Mouse (Mus musculus) testis, adult 2 months (tissue): ENCODE measurements around the gene Sorcs1.

Source experiments
- CTCF ChIP-seq: fragments of 200-500 bp; IDR thresholded peaks from 2 replicates; pipeline ENCODE4 v1.5.1; 2012; ENCODE audit warnings: low read depth, mild to moderate bottlenecking, inconsistent platforms, low read length, moderate library complexity; ENCODE audit not compliant: control insufficient read depth, insufficient read depth, insufficient replicate concordance
- POLR2A ChIP-seq: fragments of 200-500 bp; IDR thresholded peaks from 2 replicates; pipeline ENCODE4 v1.6.1; 2012; ENCODE audit warnings: low read depth, mild to moderate bottlenecking, inconsistent platforms, low read length, moderate library complexity; ENCODE audit not compliant: control insufficient read depth

- TF ChIP-seq POLR2A = no peak
- no peak for TF ChIP-seq CTCF
These were observed 492.4 kb downstream of the Sorcs1 start for GRCm38 (mm10) chr19:50185769-50186715.
